8 mouse cellular contexts compared by ENCODE assay signal in the genomic region with DNA sequence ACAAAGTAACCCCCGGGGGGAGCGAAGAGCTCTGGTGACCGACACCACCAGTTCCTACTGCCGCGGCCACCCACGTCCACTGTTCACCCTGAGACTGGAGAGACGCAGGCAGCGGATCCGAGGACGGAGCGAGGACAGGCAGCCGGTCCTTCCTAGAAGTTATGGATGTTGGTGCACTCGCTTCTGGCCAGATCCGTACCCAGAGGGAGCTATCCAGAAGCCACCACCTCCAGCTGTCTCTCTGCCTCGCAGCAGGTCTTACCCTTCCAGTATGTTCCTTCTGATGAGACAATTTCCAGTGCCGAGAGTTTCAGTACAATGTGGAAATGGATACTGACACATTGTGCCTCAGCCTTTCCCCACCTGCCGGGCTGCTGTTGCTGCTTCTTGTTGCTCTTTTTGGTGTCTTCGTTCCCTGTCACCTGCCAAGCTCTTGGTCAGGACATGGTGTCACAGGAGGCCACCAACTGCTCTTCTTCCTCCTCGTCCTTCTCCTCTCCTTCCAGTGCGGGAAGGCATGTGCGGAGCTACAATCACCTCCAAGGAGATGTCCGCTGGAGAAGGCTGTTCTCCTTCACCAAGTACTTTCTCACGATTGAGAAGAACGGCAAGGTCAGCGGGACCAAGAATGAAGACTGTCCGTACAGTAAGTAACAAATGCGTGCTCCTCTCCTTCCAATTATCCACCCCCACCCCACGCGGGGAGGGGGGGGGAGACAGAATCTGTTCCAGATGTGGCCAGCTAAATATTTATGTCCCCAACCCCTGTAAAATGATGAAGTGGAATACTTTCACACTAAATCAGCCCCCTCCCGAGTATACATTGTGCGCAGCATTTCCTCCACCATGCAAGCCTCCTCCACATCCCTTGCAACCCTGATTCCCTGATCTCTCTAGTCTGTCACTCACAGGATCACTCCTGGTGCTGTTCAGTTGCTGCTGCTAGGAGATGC. TPM values are rescaled to one million over a fixed set of nuclear protein-coding genes. Genes with fewer than 3 reads are reported as not detected.
DNase-seq lines count a peak whose midpoint lies in the region; ATAC-seq and TF ChIP-seq lines count a peak whose summit lies in the region.

No protein-coding gene starts in this region.

- peak overlapping the region; percentile 63 for H3K4me3 ChIP-seq in embryonic fibroblast, embryonic 13.5 days (ENCODE audit: insufficient read depth, low read length)
- peak overlapping the region; percentile 55 for H3K4me3 ChIP-seq in intestine, embryonic 16.5 days (ENCODE audit: low read length)
- H3K4me3 ChIP-seq in lung, postnatal 0 days (ENCODE audit: low read depth, low read length) = peak overlapping the region; percentile 47

- H3K27ac ChIP-seq in embryonic fibroblast, embryonic 13.5 days (ENCODE audit: insufficient read depth, low read length) = peak overlapping the region; percentile 18; the same call in 1 of the 2 replicates
- H3K27ac ChIP-seq in intestine, embryonic 16.5 days (ENCODE audit: low read length) = peak overlapping the region; percentile 32; the same call in 1 of the 2 replicates
- H3K27ac ChIP-seq in lung, postnatal 0 days (ENCODE audit: low read length) = peak overlapping the region; percentile 73

- TF ChIP-seq EP300 in lung, postnatal 0 days (IDR thresholded peaks at IDR 0.05) = no peak

- no peaks in the 10 kb centered on the region for H3K4me1 ChIP-seq in embryonic fibroblast, embryonic 13.5 days (ENCODE audit: control insufficient read depth, insufficient read depth, low read length)
- peaks cover 7% of the 10 kb centered on the region for H3K4me1 ChIP-seq in intestine, embryonic 16.5 days (ENCODE audit: control insufficient read depth, insufficient read depth, low read length)
- no peaks in the 10 kb centered on the region for H3K4me1 ChIP-seq in lung, postnatal 0 days (ENCODE audit: insufficient read depth, low read depth, low read length)

- H3K9ac ChIP-seq in intestine, embryonic 16.5 days (ENCODE audit: low read depth, low read length) = peak overlapping the region; percentile 62
- peak overlapping the region; percentile 16 for H3K9ac ChIP-seq in lung, postnatal 0 days (replicated peaks; ENCODE audit: low read depth)

- H3K36me3 ChIP-seq in intestine, embryonic 16.5 days (ENCODE audit: control insufficient read depth, insufficient read depth, low read length) = no peaks in the 10 kb centered on the region
- no peaks in the 10 kb centered on the region for H3K36me3 ChIP-seq in lung, postnatal 0 days (ENCODE audit: insufficient read depth, low read length)

- peak; percentile 54 for ATAC-seq in intestine, embryonic 16.5 days
- ATAC-seq in lung, postnatal 0 days = peak; percentile 34

- H3K9me3 ChIP-seq in intestine, embryonic 16.5 days (ENCODE audit: control insufficient read depth, low read length) = no peaks in the 10 kb centered on the region
- H3K9me3 ChIP-seq in lung, postnatal 0 days (ENCODE audit: low read length) = no peaks in the 10 kb centered on the region

- TF ChIP-seq CTCF in embryonic fibroblast, embryonic 13.5 days (IDR thresholded peaks at IDR 0.05; ENCODE audit: borderline replicate concordance, insufficient read depth, low read length) = no peak
- TF ChIP-seq CTCF in lung, postnatal 0 days (IDR thresholded peaks at IDR 0.05) = no peak

- peak; percentile 3 to 12 for DNase-seq in cerebellum, postnatal 14 days
- DNase-seq in cerebellum, postnatal 36 days = no peak
- peak; percentile 51 for DNase-seq in 3T3-L1 (ENCODE audit: low read depth, low spot score)
- peak; percentile 36 for DNase-seq in lung, postnatal 0 days (ENCODE audit: low spot score)
- peak; percentile 39 for DNase-seq in right cerebral cortex, postnatal 25 days
- DNase-seq in frontal cortex, postnatal 25 days (ENCODE audit: low spot score in 2 of 2) = no peak

- H3K4me2 ChIP-seq in intestine, embryonic 16.5 days (ENCODE audit: low read depth, low read length) = peak overlapping the region; percentile 90
- peak overlapping the region; percentile 56 for H3K4me2 ChIP-seq in lung, postnatal 0 days (replicated peaks; ENCODE audit: low read depth, low read length)

- 4% methylated on average over 30 of the region's 31 CpGs for WGBS in intestine, embryonic 16.5 days
- WGBS in lung, postnatal 0 days = 1% methylated on average over 30 of the region's 31 CpGs

- no peak; the same call in 1 of the 2 replicates for TF ChIP-seq POLR2A in embryonic fibroblast, embryonic 13.5 days (IDR thresholded peaks at IDR 0.05; ENCODE audit: low read depth, low read length)

- peaks cover 5% of the 10 kb centered on the region; the same call in 1 of the 2 replicates for H3K27me3 ChIP-seq in intestine, embryonic 16.5 days (replicated peaks; ENCODE audit: control insufficient read depth, insufficient read depth, low read length)
- 0 out of 2 replicates have a peak, but pooled peaks cover 4% of the 10 kb centered on the region for H3K27me3 ChIP-seq in lung, postnatal 0 days (replicated peaks; ENCODE audit: insufficient read depth, low read length)

RNA-seq across cellular contexts. Expression of gene Fgf10, which starts 45.8 kb away (rescaled TPM):
- 10.7 and 17.3 TPM in 2 replicates for polyA plus RNA-seq in embryonic fibroblast, embryonic 13.5 days (2011; ENCODE audit: insufficient read length, low read depth, missing spikeins)
- polyA plus RNA-seq in intestine, embryonic 16.5 days (2015; fragmentation: Nextera tagmentation; extraction: Ambion mirVana) = 2.0 and 2.4 TPM in 2 replicates
- 9.5 and 10.0 TPM in 2 replicates for polyA plus RNA-seq in lung, postnatal 0 days (2015; fragmentation: Nextera tagmentation; extraction: Ambion mirVana)

Comparison
In these comparisons a context has a peak if more than half of its experiments do, and no peak if none do; other contexts are left out.
1. DNase-seq: peak in cerebellum, postnatal 14 days (2 of 2), 3T3-L1 (single experiment), lung, postnatal 0 days (single experiment) and right cerebral cortex, postnatal 25 days (single experiment); none in cerebellum, postnatal 36 days (0 of 2) and frontal cortex, postnatal 25 days (0 of 2).
2. H3K27ac ChIP-seq: peak in every context shown above with its lines; median percentile 73 in lung, postnatal 0 days; 32 in intestine, embryonic 16.5 days; 18 in embryonic fibroblast, embryonic 13.5 days.
3. Peak in every context shown above with its lines, with median percentiles within 50 percentile points of each other: H3K4me3 ChIP-seq.